15 mouse cellular contexts compared by ENCODE assay signal in genomic region chr17:81505162-81505685, GRCm38 (mm10).
"Had no signal": no experiment of that assay in that cellular context is flagged by ENCODE, and none has a peak within 500 bp of the region (broad histone marks: within the 10 kb centered on the region; RNA-seq: fewer than 3 reads in every experiment).

No protein-coding gene starts in this region.

- H3K27ac ChIP-seq: limb, embryonic 10.5 days; liver, embryonic 15.5 days; midbrain, embryonic 10.5 days; neural tube, embryonic 15.5 days had no signal

- H3K9ac ChIP-seq: liver, embryonic 15.5 days; lung, embryonic 14.5 days; neural tube, embryonic 15.5 days had no signal

- H3K9me3 ChIP-seq: limb, embryonic 10.5 days; liver, embryonic 15.5 days; midbrain, embryonic 10.5 days; neural tube, embryonic 15.5 days had no signal

- H3K27me3 ChIP-seq: liver, embryonic 15.5 days; neural tube, embryonic 15.5 days had no signal

- H3K4me2 ChIP-seq: liver, embryonic 11.5 days; liver, embryonic 15.5 days; lung, embryonic 14.5 days; neural tube, embryonic 15.5 days had no signal

- H3K4me3 ChIP-seq: limb, embryonic 10.5 days; liver, embryonic 15.5 days; midbrain, embryonic 10.5 days; myocyte; neural tube, embryonic 15.5 days had no signal

- H3K4me1 ChIP-seq: limb, embryonic 10.5 days; liver, embryonic 15.5 days had no signal

- H3K36me3 ChIP-seq: limb, embryonic 10.5 days; liver, embryonic 15.5 days; midbrain, embryonic 10.5 days; neural tube, embryonic 15.5 days had no signal

- DNase-seq: kidney, adult 8-10 months; kidney, postnatal 36 days; lung, embryonic 14.5 days; lung, postnatal 10 days; lung, postnatal 4 days; midbrain, embryonic 14.5 days; right cerebral cortex, adult 18-20 months; right cerebral cortex, postnatal 25 days; thymus, postnatal 4 days had no signal
